Mouse (Mus musculus) inflammation-experienced regulatory T-cells, adult 6 months (primary cell): ENCODE measurements around the gene March9. TPM values are rescaled to one million over a fixed set of nuclear protein-coding genes. Genes with fewer than 3 reads are reported as not detected.
"Not testable (repeated sequence)": the region's sequence is repeated elsewhere in the genome, so short reads cannot be mapped to it uniquely, and the experiment has no call there.

Experiments used
- ATAC-seq: one replicate; pipeline ENCODE4 v1.8.0; 2017
- polyA plus RNA-seq, 3 experiments: library from polyadenylated mRNA; unstranded; fragments of 100-300 nt; shearing (Covaris generic); gene quantifications; one replicate each; pipeline ENCODE4 v1.2.1; 2017

Gene March9
- polyA plus RNA-seq, 3 experiments from 2014 or later = 0.35 to 0.84 (median 0.72) TPM

- no peak for ATAC-seq
Measured at GRCm38 (mm10) chr10:127062503-127062902, 2.5 kb upstream of the March9 start.

DNA sequence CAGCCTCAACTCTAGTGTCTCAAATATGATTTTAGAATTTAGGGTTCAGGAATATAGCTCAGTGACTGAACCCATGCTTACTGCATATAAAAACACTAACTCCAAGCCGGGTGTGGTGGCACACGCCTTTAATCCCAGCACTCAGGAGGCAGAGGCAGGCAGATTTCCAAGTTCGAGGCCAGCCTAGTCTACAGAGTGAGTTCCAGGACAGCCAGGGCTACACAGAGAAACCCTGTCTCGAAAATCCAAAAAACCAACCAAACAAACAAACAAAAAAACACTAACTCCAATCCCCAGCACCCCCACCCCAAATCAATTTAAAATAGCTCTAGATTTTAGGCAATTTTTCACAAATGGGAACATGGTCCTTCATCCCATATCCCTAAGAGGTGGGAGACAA lies 2.1 kb upstream of the March9 start:
- ATAC-seq = not testable (repeated sequence)

DNA sequence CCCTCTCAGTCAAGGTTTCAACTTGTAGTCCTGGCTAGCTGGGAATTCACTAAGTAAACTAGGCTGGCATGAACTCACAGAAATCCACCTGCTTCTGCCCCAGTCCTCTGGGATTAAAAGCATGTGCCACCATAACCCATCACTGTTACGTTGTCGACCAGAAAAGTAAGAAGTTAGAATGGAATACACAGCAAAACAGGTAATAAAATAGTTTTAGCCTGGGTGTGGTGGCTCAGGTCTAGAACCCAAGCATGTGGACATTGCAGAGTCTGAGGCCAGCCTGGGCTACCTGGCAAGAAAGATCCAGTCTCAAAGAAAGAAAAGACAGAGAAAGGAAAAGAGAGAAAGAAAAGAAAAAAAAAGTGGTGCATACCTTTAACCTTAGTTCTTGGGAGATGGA lies 1.5 kb upstream of the March9 start:
- ATAC-seq = no peak

GRCm38 (mm10) chr10:127061085-127061484 lies 1.1 kb upstream of the March9 start:
- ATAC-seq = no peak

DNA sequence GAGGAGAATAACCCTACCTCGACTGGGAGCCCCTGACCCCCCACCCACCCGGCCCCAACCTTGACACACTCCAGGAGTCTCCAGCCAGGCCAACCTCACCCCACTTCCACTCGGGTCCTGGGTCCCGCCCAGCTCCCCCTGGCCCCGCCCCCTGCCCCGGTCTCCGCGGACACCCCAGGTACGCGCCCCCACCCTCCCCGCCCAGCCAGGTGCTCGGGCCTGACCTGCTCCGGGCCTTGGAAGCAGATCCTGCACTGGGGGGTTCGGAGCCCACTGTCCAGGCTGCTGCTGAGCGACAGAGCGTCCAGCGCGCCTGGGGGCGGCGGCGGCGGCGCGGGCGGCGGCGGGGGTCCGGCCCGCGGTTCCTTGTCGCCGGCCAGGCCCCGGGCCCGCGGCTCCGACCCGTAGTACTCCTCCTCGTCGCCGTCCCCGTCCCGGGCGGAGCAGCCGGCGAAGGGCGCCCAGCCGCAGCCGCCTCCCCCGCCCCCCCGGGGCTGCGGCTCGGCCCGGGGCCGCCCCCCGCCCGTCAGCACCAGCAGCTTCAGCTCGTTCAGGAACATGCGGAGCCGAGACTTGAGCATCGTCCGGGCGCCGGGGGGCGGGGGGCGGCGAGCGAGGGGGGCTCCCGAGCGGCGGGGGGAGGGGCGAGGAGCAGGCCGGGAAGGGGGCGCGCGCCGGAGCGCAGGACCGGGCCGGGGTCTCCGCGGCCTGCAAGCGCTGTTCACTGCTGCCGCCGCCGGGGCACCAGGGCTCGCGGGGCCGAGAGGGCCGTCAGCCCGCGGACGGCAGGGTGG lies 613 bp downstream of the March9 start:
- no peak for ATAC-seq

GRCm38 (mm10) chr10:127058708-127059107 lies 1.3 kb downstream of the March9 start:
- no peak for ATAC-seq

DNA sequence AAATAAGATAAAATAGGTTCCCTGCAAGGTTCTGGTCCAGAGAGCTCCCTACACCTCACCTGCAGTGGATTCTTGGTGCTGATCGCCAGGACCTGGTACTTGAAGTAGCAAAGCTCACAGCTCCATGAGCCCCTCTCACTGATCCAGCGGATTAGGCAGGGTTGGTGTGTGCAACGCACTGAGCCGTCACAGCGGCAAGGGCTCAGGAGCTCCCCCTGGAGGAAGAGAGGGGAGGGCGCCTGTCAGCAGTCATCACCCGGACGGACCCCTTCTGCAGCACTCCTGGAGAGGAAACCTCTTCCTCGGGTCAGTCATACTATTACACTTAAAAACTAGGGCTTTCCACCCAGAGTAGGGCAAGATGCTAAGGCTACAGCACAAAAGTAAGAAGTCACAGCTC lies 1.8 kb downstream of the March9 start:
- peak; percentile 54 for ATAC-seq

GRCm38 (mm10) chr10:127056490-127056889 lies 3.5 kb downstream of the March9 start:
- ATAC-seq = no peak

DNA sequence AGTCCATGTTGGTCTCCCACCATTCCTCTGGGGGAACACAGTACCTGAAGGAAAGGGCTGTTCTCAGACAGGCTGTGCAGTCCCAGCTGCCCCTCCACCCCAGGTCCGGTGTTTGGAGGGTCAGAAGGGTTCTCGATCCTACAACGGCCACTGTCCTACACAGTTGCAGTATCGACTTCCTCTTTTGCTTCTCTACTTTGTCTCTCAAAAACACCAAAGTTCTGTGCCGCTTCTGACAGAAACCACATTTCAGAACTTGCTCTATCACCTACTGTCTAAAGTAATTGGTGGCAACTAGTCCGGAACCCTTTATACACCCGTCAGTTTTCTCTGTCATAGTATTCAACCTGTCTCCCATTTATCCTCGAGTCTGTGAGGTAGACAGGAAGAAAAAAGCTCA lies 4.6 kb downstream of the March9 start:
- no peak for ATAC-seq

DNA sequence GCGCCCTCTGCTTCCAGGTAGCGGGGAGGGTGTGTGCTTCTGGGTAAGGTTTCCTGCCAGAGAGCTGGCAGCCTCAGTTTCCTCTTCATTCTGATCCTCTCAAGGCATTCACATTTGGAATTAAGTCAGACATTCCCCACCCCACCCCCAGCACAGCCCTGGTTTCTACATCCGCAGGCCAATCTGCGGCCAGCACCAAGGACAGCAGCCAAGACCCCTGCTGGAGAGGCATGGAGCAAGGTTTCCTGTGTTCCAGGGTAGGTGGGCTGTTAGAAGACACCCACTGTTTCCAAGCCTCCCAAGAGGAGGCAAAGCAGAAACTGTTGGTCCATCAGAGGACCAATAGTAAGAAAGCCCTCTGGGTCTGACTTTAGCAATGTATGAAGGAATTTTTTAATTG lies 5.3 kb downstream of the March9 start:
- no peak for ATAC-seq

DNA sequence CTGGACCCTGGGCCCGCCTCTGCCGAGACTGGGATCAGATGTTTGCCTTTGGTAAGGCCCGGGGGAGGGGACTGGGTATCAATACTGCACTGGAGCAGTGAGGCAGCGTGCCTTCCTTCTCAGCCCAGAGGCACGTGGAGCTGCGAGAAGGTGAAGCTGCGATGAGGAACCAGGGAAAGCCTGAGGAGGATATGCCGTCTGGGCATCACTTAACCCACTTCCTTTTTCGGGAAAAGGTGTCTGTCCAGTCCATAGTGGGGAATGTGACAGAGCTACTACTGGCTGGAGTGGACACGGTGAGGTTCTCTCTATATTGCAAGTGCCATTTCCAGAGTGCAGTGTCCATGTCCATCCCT lies 9.9 kb downstream of the March9 start:
- peak; percentile 18 for ATAC-seq

GRCm38 (mm10) chr10:127049395-127050118 lies 10.4 kb downstream of the March9 start:
- peak; percentile 66 for ATAC-seq

- ATAC-seq = no peak
Measured at GRCm38 (mm10) chr10:127048608-127049394, 11.2 kb downstream of the March9 start.

DNA sequence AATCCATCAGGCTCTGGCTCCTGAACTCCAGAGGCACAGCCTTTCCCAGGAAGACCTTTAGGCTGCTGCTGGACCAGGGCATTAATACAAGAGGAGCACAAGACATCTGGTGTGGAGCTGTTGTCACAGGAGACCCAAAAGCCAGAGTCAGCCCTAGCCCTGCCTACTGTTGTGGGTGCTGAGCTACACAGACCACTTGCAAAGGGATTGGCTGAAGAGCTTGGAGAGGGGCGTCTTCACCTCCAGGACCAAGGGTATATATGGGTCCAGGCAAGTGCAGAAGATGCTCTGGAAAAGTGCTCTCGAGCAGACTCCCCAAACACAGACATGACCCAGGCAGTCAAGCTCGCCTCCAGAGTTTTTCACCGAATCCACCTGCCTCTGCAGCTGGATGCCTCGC lies 12.0 kb downstream of the March9 start, which contains the start of gene Cyp27b1:
TSS of gene Cyp27b1 (plus strand) at position 297 of the 400 bp plus-strand sequence.
- no peak for ATAC-seq

DNA sequence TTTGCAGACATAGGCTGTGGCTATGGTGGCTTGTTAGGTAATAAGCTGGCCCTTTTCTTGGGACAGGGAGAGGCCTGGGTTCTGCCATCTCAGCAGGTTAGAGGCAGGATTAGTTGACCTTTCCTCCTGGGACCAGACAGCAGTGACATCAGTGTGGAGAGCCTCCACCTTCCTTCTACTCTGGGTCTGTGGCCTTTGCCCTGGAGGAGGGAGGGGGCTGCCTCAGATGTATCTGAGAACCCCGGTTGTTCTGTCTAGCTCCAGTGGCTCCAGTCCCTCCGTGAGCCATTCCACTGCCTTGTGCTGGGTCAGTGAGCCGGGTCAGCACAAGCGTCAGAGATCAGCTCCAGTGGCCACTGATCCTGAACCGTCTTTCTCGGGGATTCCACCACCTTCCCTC lies 16.8 kb downstream of the March9 start:
- ATAC-seq = no peak

- no peak for ATAC-seq
Measured at GRCm38 (mm10) chr10:127042468-127043115, 17.4 kb downstream of the March9 start.

- ATAC-seq = peak; percentile 83
Measured at GRCm38 (mm10) chr10:127041774-127042338, 18.1 kb downstream of the March9 start.

- peak; percentile 56 for ATAC-seq
Measured at GRCm38 (mm10) chr10:127041274-127041766, 18.7 kb downstream of the March9 start, which contains the start of the genes Mettl1 and Eef1akmt3. Gene Mettl1 (plus strand): TSS chr10:127041414. Gene Eef1akmt3 (minus strand): TSS chr10:127041513.

DNA sequence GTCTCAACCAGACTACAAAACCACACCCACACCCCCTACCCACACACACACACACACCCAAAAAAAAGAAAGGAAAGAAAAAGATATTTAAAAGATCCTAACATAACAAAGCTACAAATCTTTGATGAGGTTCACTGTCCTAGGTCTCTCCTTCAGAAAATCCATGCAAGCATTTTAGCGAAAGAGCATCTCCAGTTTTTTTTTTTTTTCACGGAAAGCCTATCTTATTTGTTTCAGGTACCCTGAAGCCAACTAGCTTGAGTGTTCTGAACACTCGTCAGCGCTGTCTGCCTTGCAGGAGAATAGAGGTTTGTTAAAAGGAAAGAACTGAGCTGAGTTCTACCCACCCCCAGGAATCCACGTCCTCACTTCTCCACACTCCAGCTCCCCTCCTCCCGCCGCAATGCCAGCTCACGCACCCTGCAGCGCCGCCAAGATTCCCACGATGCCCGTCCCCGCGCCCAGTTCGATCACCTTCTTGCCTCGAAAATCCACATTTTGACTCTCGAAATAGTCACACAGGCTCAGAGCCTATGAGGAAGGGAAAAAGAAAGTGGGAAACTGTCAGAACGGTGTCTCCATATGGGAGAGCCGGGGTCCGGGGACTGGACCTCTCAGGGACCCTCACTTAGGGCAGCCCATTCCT lies 19.3 kb downstream of the March9 start:
- ATAC-seq = peak; percentile 26

- ATAC-seq = no peak
Measured at GRCm38 (mm10) chr10:127037641-127038040, 22.3 kb downstream of the March9 start.

DNA sequence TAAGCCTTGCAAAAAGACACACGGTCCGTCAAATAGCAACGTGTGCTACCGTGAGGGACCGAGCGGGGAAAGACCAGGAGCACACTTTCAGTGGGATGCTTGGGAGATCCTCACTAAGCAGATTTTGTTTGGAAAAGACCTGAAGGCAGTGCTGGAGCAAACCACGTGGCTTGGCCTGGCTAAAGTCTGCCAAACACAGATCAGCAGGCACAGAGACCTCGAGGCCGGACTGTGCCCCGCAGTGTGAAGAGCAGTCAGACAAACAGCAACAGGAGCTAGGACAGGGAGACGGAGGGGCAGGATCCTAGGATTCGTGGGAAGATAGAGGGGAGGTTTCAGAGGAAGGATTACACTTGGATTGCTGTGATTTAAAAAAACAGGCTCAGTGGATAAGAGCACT lies 23.7 kb downstream of the March9 start:
- ATAC-seq = no peak
